Mouse (Mus musculus): ENCODE data around the gene Gfi1.

DNA sequence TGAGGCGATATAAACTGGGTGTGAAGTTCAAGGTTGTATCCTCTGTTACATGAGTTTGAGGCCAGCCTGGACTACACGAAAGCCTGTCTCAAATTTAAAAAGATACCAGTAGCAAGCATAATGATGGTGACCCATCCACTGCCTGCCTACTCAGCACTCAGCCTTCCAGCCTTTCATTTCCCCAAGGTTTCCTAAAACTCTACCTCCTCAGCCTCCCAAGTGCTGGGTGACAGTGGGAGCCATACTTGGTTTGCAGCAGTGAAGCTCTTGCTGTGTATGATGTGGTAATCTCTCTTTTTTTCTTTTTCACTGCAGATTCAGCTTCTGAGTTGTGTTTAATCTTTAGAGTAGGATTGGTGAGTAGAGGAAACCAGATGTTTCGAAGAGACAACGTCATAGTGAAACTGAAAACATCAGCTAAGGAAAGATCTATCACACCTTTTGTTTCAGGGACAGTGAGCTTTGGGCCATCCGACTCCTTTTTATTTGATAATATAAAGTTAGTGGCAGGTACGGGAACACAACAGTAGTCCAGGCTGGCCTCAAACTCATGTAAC lies 22.6 kb downstream of the Gfi1 start:
- TF ChIP-seq CTCF (IDR thresholded peaks at IDR 0.05; ENCODE audit: control insufficient read depth, insufficient read depth, insufficient read length) (no peak), USF1 (IDR thresholded peaks at IDR 0.05; ENCODE audit: low read depth) (no peak), MYOD1 (IDR thresholded peaks at IDR 0.05; ENCODE audit: control insufficient read depth, insufficient read length, low read depth) (no peak), MYOG (IDR thresholded peaks at IDR 0.05; ENCODE audit: control insufficient read depth, extremely low read depth, insufficient read length) (no peak), CEBPB (IDR thresholded peaks at IDR 0.05; ENCODE audit: low read depth) (no peak)
